Mouse (Mus musculus) megakaryocyte, adult 5-6 weeks (primary cell): ENCODE measurements around the gene Tmem136. TPM values are rescaled to one million over a fixed set of nuclear protein-coding genes. Genes with fewer than 3 reads are reported as not detected.

Source experiments
- ATAC-seq: 2 replicates; pipeline ENCODE4 v1.8.0; 2016; ENCODE audit warnings: mild to moderate bottlenecking, inconsistent platforms; ENCODE audit not compliant: poor library complexity, severe bottlenecking
- total RNA-seq, 2 experiments: library from RNA; stranded (forward) in 1 of 2; stranded (reverse) in 1 of 2; fragments of 153-499, 151-499 nt in 1 of 2; fragments of 221-1000, 200-1000 nt in 1 of 2; gene quantifications; 2 replicates each; pipeline versions ENCODE4 v1.2.3 to v1.2.4; 2015 to 2017

The Tmem136 gene
- total RNA-seq, 2 experiments from 2014 or later, result not detected

- no peak for ATAC-seq
Measured at GRCm38 (mm10) chr9:43084496-43085362, 31.6 kb downstream of the Tmem136 start.

- ATAC-seq, result no peak
Measured at GRCm38 (mm10) chr9:43083441-43084055, 32.8 kb downstream of the Tmem136 start.

- ATAC-seq, result no peak
Measured at GRCm38 (mm10) chr9:43078711-43079110, 37.7 kb downstream of the Tmem136 start.

GRCm38 (mm10) chr9:43076163-43076562, 40.2 kb downstream of the Tmem136 start:
- no peak for ATAC-seq

- ATAC-seq, result no peak
Measured at GRCm38 (mm10) chr9:43074611-43075010, 41.8 kb downstream of the Tmem136 start.

GRCm38 (mm10) chr9:43071741-43072140, 44.6 kb downstream of the Tmem136 start:
- no peak for ATAC-seq

GRCm38 (mm10) chr9:43071176-43071575, 45.2 kb downstream of the Tmem136 start:
- ATAC-seq, result no peak

- ATAC-seq, result no peak
Measured at GRCm38 (mm10) chr9:43070566-43070965, 45.8 kb downstream of the Tmem136 start.

GRCm38 (mm10) chr9:43070153-43070552, 46.2 kb downstream of the Tmem136 start:
- ATAC-seq, result no peak

GRCm38 (mm10) chr9:43067896-43068295, 48.5 kb downstream of the Tmem136 start:
- no peak for ATAC-seq

GRCm38 (mm10) chr9:43065231-43065630, 51.1 kb downstream of the Tmem136 start:
- no peak for ATAC-seq

GRCm38 (mm10) chr9:43061545-43061944, 54.8 kb downstream of the Tmem136 start:
- ATAC-seq, result no peak

Other genes with a start within 250 kb of the Tmem136 start
- gene Grik4, start 172.1 kb downstream of the Tmem136 start, total RNA-seq (2015), result 0.25 TPM in 1 of 2 replicates, not detected in the other
- not detected in 2 replicates for gene Grik4, start 172.1 kb downstream of the Tmem136 start, total RNA-seq (2017)
- gene Arhgef12, start 9.3 kb downstream of the Tmem136 start, total RNA-seq (2015), result 0.78 and 1.9 TPM in 2 replicates
- gene Arhgef12, start 9.3 kb downstream of the Tmem136 start, total RNA-seq (2017), result 1.1 and 5.7 TPM in 2 replicates
- gene Pou2f3, start 93.8 kb upstream of the Tmem136 start, total RNA-seq (2015), result not detected in 2 replicates
- gene Pou2f3, start 93.8 kb upstream of the Tmem136 start, total RNA-seq (2017), result not detected in 2 replicates
- 7.0 and 7.2 TPM in 2 replicates for gene Oaf, start 123.3 kb upstream of the Tmem136 start, total RNA-seq (2015)
- 3.2 and 3.7 TPM in 2 replicates for gene Oaf, start 123.3 kb upstream of the Tmem136 start, total RNA-seq (2017)
- not detected in 2 replicates for gene Trim29, start 194.3 kb upstream of the Tmem136 start, total RNA-seq (2015)
- gene Trim29, start 194.3 kb upstream of the Tmem136 start, total RNA-seq (2017), result not detected in 2 replicates